In genomic region chr2:32761859-32762258, GRCm38 (mm10) we compare ENCODE assay signal across 25 mouse cellular contexts. TPM values are rescaled to one million over a fixed set of nuclear protein-coding genes. Genes with fewer than 3 reads are reported as not detected.
"Had no signal": no experiment of that assay in that cellular context is flagged by ENCODE, and none has a peak within 500 bp of the region (broad histone marks: within the 10 kb centered on the region; RNA-seq: fewer than 3 reads in every experiment).

No protein-coding gene starts in this region.

- H3K27me3 ChIP-seq: limb, embryonic 13.5 days; liver, embryonic 12.5 days; liver, embryonic 15.5 days; lung, embryonic 15.5 days; midbrain, embryonic 13.5 days; neural tube, embryonic 13.5 days; stomach, embryonic 15.5 days had no signal

- H3K9me3 ChIP-seq: limb, embryonic 10.5 days; limb, embryonic 13.5 days; liver, embryonic 12.5 days; liver, embryonic 15.5 days; lung, embryonic 15.5 days; megakaryocyte, embryonic 14.5 days; midbrain, embryonic 10.5 days; midbrain, embryonic 13.5 days; neural tube, embryonic 13.5 days; stomach, embryonic 15.5 days had no signal

- DNase-seq: kidney, adult 8-10 months; kidney, postnatal 14 days; kidney, postnatal 4 days; liver; lung, adult 18-20 months; lung, postnatal 10 days; lung, postnatal 36 days; retina, postnatal 1 day; spleen, adult 18-20 months; thymus, postnatal 36 days had no signal

- H3K27ac ChIP-seq: limb, embryonic 10.5 days; limb, embryonic 13.5 days; liver, embryonic 12.5 days; liver, embryonic 15.5 days; lung, embryonic 15.5 days; midbrain, embryonic 10.5 days; midbrain, embryonic 13.5 days; neural tube, embryonic 13.5 days; stomach, embryonic 15.5 days had no signal

- H3K4me3 ChIP-seq: limb, embryonic 10.5 days; limb, embryonic 13.5 days; liver, embryonic 12.5 days; liver, embryonic 15.5 days; lung, embryonic 15.5 days; midbrain, embryonic 10.5 days; midbrain, embryonic 13.5 days; myocyte; neural tube, embryonic 13.5 days; stomach, embryonic 15.5 days had no signal

- H3K4me1 ChIP-seq: stomach, embryonic 15.5 days had no signal

RNA-seq across cellular contexts. Expression of gene Ttc16, which starts 13.6 kb away (rescaled TPM):
- total RNA-seq: monocyte, adult 5-6 weeks had no signal
- polyA plus RNA-seq: liver, embryonic 15.5 days had no signal

RNA-seq across cellular contexts. Expression of gene Ptrh1, which starts 13.7 kb away (rescaled TPM):
- total RNA-seq: neutrophil, adult 5-6 weeks had no signal

RNA-seq across cellular contexts. Expression of gene 6330409D20Rik, which starts 21.0 kb away (rescaled TPM):
- total RNA-seq: monocyte, adult 5-6 weeks; neutrophil, adult 5-6 weeks had no signal
- polyA plus RNA-seq: limb, embryonic 10.5 days; liver, embryonic 12.5 days; liver, embryonic 15.5 days; myocyte; urinary bladder, adult 2 months had no signal

RNA-seq across cellular contexts. Expression of gene Cfap157, which starts 22.4 kb away (rescaled TPM):
- total RNA-seq: left cerebral cortex, postnatal 10 days; monocyte, adult 5-6 weeks; neutrophil, adult 5-6 weeks had no signal
- polyA plus RNA-seq: liver, embryonic 15.5 days had no signal
